Mouse (Mus musculus) myocyte (in vitro differentiated cells): ENCODE data around the gene Gm13124.

Source experiments
- CEBPB ChIP-seq: IDR thresholded peaks from 2 replicates; pipeline ENCODE4 v1.6.1; 2011; ENCODE audit warnings: mild to moderate bottlenecking, moderate library complexity; ENCODE audit not compliant: poor library complexity, insufficient read depth, severe bottlenecking
- E2F4 ChIP-seq: IDR thresholded peaks from one replicate; pipeline ENCODE4 v1.6.1; 2011; ENCODE audit warnings: mild to moderate bottlenecking, control low read depth, moderate library complexity; ENCODE audit not compliant: insufficient read depth
- MAX ChIP-seq: IDR thresholded peaks from one replicate; pipeline ENCODE4 v1.6.1; 2011; ENCODE audit warnings: low read depth, mild to moderate bottlenecking, control low read depth
- MYOD1 ChIP-seq, 3 experiments: IDR thresholded peaks; one replicate each; pipeline ENCODE4 v1.6.1; 2011; ENCODE audit warnings: control low read depth in 2 of 3, low read depth in 2 of 3, mild to moderate bottlenecking in 2 of 3, moderate library complexity in 1 of 3; ENCODE audit not compliant: insufficient read length in 2 of 3, control insufficient read depth in 1 of 3
- MYOG ChIP-seq, 3 experiments: IDR thresholded peaks; one replicate each; pipeline ENCODE4 v1.6.1; 2011; ENCODE audit warnings: control low read depth in 2 of 3, low read depth in 2 of 3, mild to moderate bottlenecking in 2 of 3; ENCODE audit not compliant: insufficient read length in 2 of 3, control insufficient read depth in 1 of 3, insufficient read depth in 1 of 3
- POLR2A ChIP-seq: IDR thresholded peaks from one replicate; pipeline ENCODE4 v1.6.1; 2011; ENCODE audit warnings: low read depth, mild to moderate bottlenecking, control low read depth, moderate library complexity; ENCODE audit not compliant: insufficient read length
- POLR2AphosphoS2 ChIP-seq: IDR thresholded peaks from one replicate; pipeline ENCODE4 v1.6.1; 2011; ENCODE audit warnings: low read depth, control low read depth; ENCODE audit not compliant: insufficient read length
- REST ChIP-seq: IDR thresholded peaks from one replicate; pipeline ENCODE4 v1.6.1; 2011; ENCODE audit warnings: mild to moderate bottlenecking, control low read depth, moderate library complexity; ENCODE audit not compliant: insufficient read depth, insufficient read length
- SRF ChIP-seq: IDR thresholded peaks from one replicate; pipeline ENCODE4 v1.6.1; 2011; ENCODE audit warnings: low read depth; ENCODE audit not compliant: control insufficient read depth, insufficient read length
- TCF12 ChIP-seq: IDR thresholded peaks from one replicate; pipeline ENCODE4 v1.6.1; 2011; ENCODE audit warnings: mild to moderate bottlenecking, control low read depth; ENCODE audit not compliant: poor library complexity, insufficient read depth, severe bottlenecking
- TCF3 ChIP-seq: IDR thresholded peaks from one replicate; pipeline ENCODE4 v1.6.1; 2011; ENCODE audit warnings: low read depth, control low read depth; ENCODE audit not compliant: insufficient read length
- USF1 ChIP-seq: IDR thresholded peaks from one replicate; pipeline ENCODE4 v1.6.1; 2011; ENCODE audit warnings: low read depth, mild to moderate bottlenecking, control low read depth, moderate library complexity

GRCm38 (mm10) chr4:144561205-144561604 lies 3.7 kb downstream of the Gm13124 start:
- TF ChIP-seq POLR2A (no peak), MYOG (IDR thresholded peaks at IDR 0.05; ENCODE audit: control insufficient read depth in 1 of 3, insufficient read depth in 1 of 3, insufficient read length in 2 of 3, low read depth in 2 of 3) (no peak), E2F4 (no peak), USF1 (no peak), MAX (no peak), TCF12 (no peak), TCF3 (no peak), POLR2AphosphoS2 (no peak), MYOD1 (IDR thresholded peaks at IDR 0.05; ENCODE audit: control insufficient read depth in 1 of 3, insufficient read length in 2 of 3, low read depth in 2 of 3) (no peak), REST (no peak), CEBPB (no peak), SRF (no peak)
